Mouse (Mus musculus) retina, postnatal 1 day (tissue): Measurements from ENCODE around the gene Eml6.
A peak's percentile ranks its signal among the peaks of the same experiment; 100 is the strongest.

ENCODE experiments used
- DNase-seq: peaks from one replicate; pipeline ENCODE4 v3.0.0-alpha.2; 2012

The Eml6 gene

GRCm38 (mm10) chr11:29746203-29746602 lies 279.6 kb downstream of the Eml6 start:
- DNase-seq = no peak

GRCm38 (mm10) chr11:29745513-29745912 lies 280.3 kb downstream of the Eml6 start:
- no peak for DNase-seq

- DNase-seq = no peak
These were observed 280.9 kb downstream of the Eml6 start for GRCm38 (mm10) chr11:29744760-29745430.

GRCm38 (mm10) chr11:29739752-29740151 lies 286.1 kb downstream of the Eml6 start:
- DNase-seq = no peak

- no peak for DNase-seq
These were observed 297.9 kb downstream of the Eml6 start for GRCm38 (mm10) chr11:29727901-29728300.

GRCm38 (mm10) chr11:29725610-29726009 lies 300.2 kb downstream of the Eml6 start:
- no peak for DNase-seq

- DNase-seq = no peak
These were observed 300.7 kb downstream of the Eml6 start for GRCm38 (mm10) chr11:29725167-29725566.

GRCm38 (mm10) chr11:29724213-29724612 lies 301.6 kb downstream of the Eml6 start:
- DNase-seq = no peak

- DNase-seq = no peak
These were observed 306.2 kb downstream of the Eml6 start for GRCm38 (mm10) chr11:29719597-29719996.

GRCm38 (mm10) chr11:29718541-29718940 lies 307.3 kb downstream of the Eml6 start:
- DNase-seq = peak; percentile 16

GRCm38 (mm10) chr11:29715499-29715898 lies 310.3 kb downstream of the Eml6 start:
- no peak for DNase-seq

- peak; percentile 54 for DNase-seq
These were observed 311.0 kb downstream of the Eml6 start for GRCm38 (mm10) chr11:29714789-29715188.

- no peak for DNase-seq
These were observed 311.7 kb downstream of the Eml6 start for GRCm38 (mm10) chr11:29714114-29714513.

- DNase-seq = peak; percentile 22
These were observed 316.3 kb downstream of the Eml6 start for GRCm38 (mm10) chr11:29709512-29709911.

GRCm38 (mm10) chr11:29706845-29707244 lies 319.0 kb downstream of the Eml6 start:
- no peak for DNase-seq

GRCm38 (mm10) chr11:29705263-29705662 lies 320.6 kb downstream of the Eml6 start:
- no peak for DNase-seq

- DNase-seq = no peak
These were observed 323.1 kb downstream of the Eml6 start for GRCm38 (mm10) chr11:29702721-29703120.

GRCm38 (mm10) chr11:29694754-29695153 lies 331.1 kb downstream of the Eml6 start:
- DNase-seq = no peak

- DNase-seq = peak; percentile 96
These were observed 332.0 kb downstream of the Eml6 start for GRCm38 (mm10) chr11:29693576-29694410.
